ENCODE assay signal across 20 mouse cellular contexts in genomic region chr5:96870996-96871395, GRCm38 (mm10).
DNase-seq lines count a peak whose midpoint lies in the region; ATAC-seq and TF ChIP-seq lines count a peak whose summit lies in the region.
"Had no signal": no experiment of that assay in that cellular context is flagged by ENCODE, and none has a peak within 500 bp of the region (broad histone marks: within the 10 kb centered on the region; RNA-seq: fewer than 3 reads in every experiment).

No protein-coding gene starts in this region.

- H3K4me3 ChIP-seq in heart, embryonic 11.5 days (ENCODE audit: low read depth, low read length): no peak overlapping the region
- H3K4me3 ChIP-seq in kidney, adult 2 months (ENCODE audit: insufficient read depth, low read depth, low read length): no peak overlapping the region
- H3K4me3 ChIP-seq in kidney, embryonic 16.5 days (ENCODE audit: low read length): no peak overlapping the region
- H3K4me3 ChIP-seq: embryonic facial prominence, embryonic 13.5 days; forebrain, embryonic 12.5 days; heart, embryonic 15.5 days; hindbrain, embryonic 13.5 days had no signal

- peak; percentile 9 to 38 for DNase-seq in heart, adult 18-20 months
- peak; percentile 37 for DNase-seq in kidney, adult 2 months
- no peak for DNase-seq in kidney, adult 18-20 months
- peak; percentile 21 for DNase-seq in kidney, postnatal 14 days
- peak; percentile 7 to 11 for DNase-seq in kidney, postnatal 36 days
- no peak for DNase-seq in T-cell, adult 2 months (ENCODE audit: low spot score)
- DNase-seq: adrenal gland, postnatal 14 days; cerebellum, adult 18-20 months; cerebellum, adult 9-11 months; cerebellum, postnatal 36 days; gastrocnemius, postnatal 10 days; heart, postnatal 4 days had no signal

- no peak for TF ChIP-seq CTCF in kidney, adult 2 months (conservative IDR thresholded peaks at IDR 0.05; ENCODE audit: insufficient read depth, insufficient read length, low read depth, low read length)

- no peaks in the 10 kb centered on the region for H3K4me1 ChIP-seq in heart, embryonic 11.5 days (ENCODE audit: control insufficient read depth, insufficient read depth, low read length)
- no peaks in the 10 kb centered on the region for H3K4me1 ChIP-seq in kidney, adult 2 months (ENCODE audit: control insufficient read depth, insufficient read depth, low read length)
- H3K4me1 ChIP-seq in kidney, embryonic 16.5 days (ENCODE audit: insufficient read depth, low read length): peaks cover 7% of the 10 kb centered on the region
- H3K4me1 ChIP-seq: forebrain, embryonic 12.5 days; heart, embryonic 15.5 days; hindbrain, embryonic 13.5 days had no signal

- WGBS in heart, embryonic 11.5 days (ENCODE audit: insufficient replicate concordance): 83% methylated on average over 12 of the region's 12 CpGs
- 84% methylated on average over 12 of the region's 12 CpGs for WGBS in kidney, adult 2 months
- WGBS in kidney, embryonic 16.5 days: 57% methylated on average over 12 of the region's 12 CpGs

- H3K27ac ChIP-seq in heart, embryonic 11.5 days (ENCODE audit: low read depth, low read length): no peak overlapping the region
- no peak overlapping the region for H3K27ac ChIP-seq in kidney, adult 2 months (ENCODE audit: insufficient read depth, low read depth, low read length)
- H3K27ac ChIP-seq in kidney, embryonic 16.5 days (ENCODE audit: low read length): no peak overlapping the region
- H3K27ac ChIP-seq: embryonic facial prominence, embryonic 13.5 days; forebrain, embryonic 12.5 days; heart, embryonic 15.5 days; hindbrain, embryonic 13.5 days had no signal

- H3K9ac ChIP-seq in heart, embryonic 11.5 days (ENCODE audit: low read depth, low read length): no peak overlapping the region
- no peak overlapping the region for H3K9ac ChIP-seq in kidney, embryonic 16.5 days (replicated peaks; ENCODE audit: low read length)
- H3K9ac ChIP-seq: embryonic facial prominence, embryonic 13.5 days; forebrain, embryonic 12.5 days; heart, embryonic 15.5 days; hindbrain, embryonic 13.5 days had no signal

- H3K36me3 ChIP-seq in heart, embryonic 11.5 days (ENCODE audit: control insufficient read depth, insufficient read depth, low read length): no peaks in the 10 kb centered on the region
- H3K36me3 ChIP-seq in kidney, adult 2 months (ENCODE audit: control insufficient read depth, insufficient read depth, low read length): no peaks in the 10 kb centered on the region
- no peaks in the 10 kb centered on the region for H3K36me3 ChIP-seq in kidney, embryonic 16.5 days (ENCODE audit: insufficient read depth, low read length)
- H3K36me3 ChIP-seq: embryonic facial prominence, embryonic 13.5 days; forebrain, embryonic 12.5 days; heart, embryonic 15.5 days; hindbrain, embryonic 13.5 days had no signal

- H3K4me2 ChIP-seq in heart, embryonic 11.5 days: no peak overlapping the region
- no peak overlapping the region for H3K4me2 ChIP-seq in kidney, embryonic 16.5 days (replicated peaks; ENCODE audit: low read depth, low read length)
- H3K4me2 ChIP-seq: embryonic facial prominence, embryonic 13.5 days; forebrain, embryonic 12.5 days; heart, embryonic 15.5 days; hindbrain, embryonic 13.5 days had no signal

- ATAC-seq in heart, embryonic 11.5 days (replicated peaks; ENCODE audit: insufficient number of reproducible peaks, low FRiP score, low TSS enrichment): no peak
- ATAC-seq in kidney, embryonic 16.5 days (ENCODE audit: low FRiP score, low TSS enrichment): no peak
- ATAC-seq: activated CD4-positive, CD25-positive, alpha-beta regulatory T cell, adult 4 months; forebrain, embryonic 16.5 days had no signal

- no peaks in the 10 kb centered on the region for H3K9me3 ChIP-seq in heart, embryonic 11.5 days (replicated peaks; ENCODE audit: control insufficient read depth, low read length)
- no peaks in the 10 kb centered on the region for H3K9me3 ChIP-seq in kidney, embryonic 16.5 days (ENCODE audit: low read length)
- H3K9me3 ChIP-seq: embryonic facial prominence, embryonic 13.5 days; forebrain, embryonic 12.5 days; heart, embryonic 15.5 days; hindbrain, embryonic 13.5 days had no signal

- no peaks in the 10 kb centered on the region for H3K27me3 ChIP-seq in heart, embryonic 11.5 days (ENCODE audit: control insufficient read depth, insufficient read depth, low read length)
- H3K27me3 ChIP-seq in kidney, adult 2 months (replicated peaks; ENCODE audit: control insufficient read depth, insufficient read depth, low read length): no peaks in the 10 kb centered on the region
- no peaks in the 10 kb centered on the region for H3K27me3 ChIP-seq in kidney, embryonic 16.5 days (ENCODE audit: insufficient read depth, low read length)
- H3K27me3 ChIP-seq: embryonic facial prominence, embryonic 13.5 days; forebrain, embryonic 12.5 days; heart, embryonic 15.5 days; hindbrain, embryonic 13.5 days had no signal

- no peak for TF ChIP-seq POLR2A in kidney, adult 2 months (IDR thresholded peaks at IDR 0.05; ENCODE audit: low read depth, low read length)

Comparison
In these comparisons a context has a peak if more than half of its experiments do, and no peak if none do; other contexts are left out.
1. DNase-seq: peak in heart, adult 18-20 months (2 of 2), kidney, adult 2 months (single experiment), kidney, postnatal 14 days (single experiment) and kidney, postnatal 36 days (2 of 2); none in kidney, adult 18-20 months (single experiment) and T-cell, adult 2 months (single experiment).